Comparison of ENCODE assay signal across 8 mouse cellular contexts in genomic region chr15:81523169-81523871, GRCm38 (mm10). TPM values are rescaled to one million over a fixed set of nuclear protein-coding genes. Genes with fewer than 3 reads are reported as not detected.
DNase-seq lines count a peak whose midpoint lies in the region; ATAC-seq and TF ChIP-seq lines count a peak whose summit lies in the region.

No protein-coding gene starts in this region.

- H3K27me3 ChIP-seq in forebrain, embryonic 11.5 days (ENCODE audit: control insufficient read depth, insufficient read depth, low read length), result no peaks in the 10 kb centered on the region
- no peaks in the 10 kb centered on the region for H3K27me3 ChIP-seq in heart, postnatal 0 days (ENCODE audit: control insufficient read depth, insufficient read depth, low read length)
- H3K27me3 ChIP-seq in liver, embryonic 16.5 days (ENCODE audit: control insufficient read depth, insufficient read depth, low read depth, low read length), result no peaks in the 10 kb centered on the region
- H3K27me3 ChIP-seq in neural tube, embryonic 13.5 days, result peaks cover 8% of the 10 kb centered on the region; the same call in 1 of the 2 replicates
- H3K27me3 ChIP-seq in testis, adult 2 months (ENCODE audit: control insufficient read depth, insufficient read depth, low read length), result no peaks in the 10 kb centered on the region

- WGBS in forebrain, embryonic 11.5 days, result under 1% methylated on average over 41 of the region's 41 CpGs
- WGBS in heart, postnatal 0 days, result under 1% methylated on average over 41 of the region's 41 CpGs
- under 1% methylated on average over 41 of the region's 41 CpGs for WGBS in liver, embryonic 16.5 days (ENCODE audit: insufficient replicate concordance)
- under 1% methylated on average over 41 of the region's 41 CpGs for WGBS in neural tube, embryonic 13.5 days

- peaks cover 6% of the 10 kb centered on the region; the same call in 1 of the 2 replicates for H3K4me1 ChIP-seq in forebrain, embryonic 11.5 days (replicated peaks; ENCODE audit: control insufficient read depth, insufficient read depth, low read length)
- H3K4me1 ChIP-seq in heart, postnatal 0 days (ENCODE audit: control insufficient read depth, insufficient read depth), result no peaks in the 10 kb centered on the region
- H3K4me1 ChIP-seq in liver, embryonic 16.5 days (ENCODE audit: control insufficient read depth, low read depth, low read length), result peaks cover 14% of the 10 kb centered on the region
- peaks cover 21% of the 10 kb centered on the region for H3K4me1 ChIP-seq in neural tube, embryonic 13.5 days (replicated peaks)
- peaks cover 15% of the 10 kb centered on the region for H3K4me1 ChIP-seq in testis, adult 2 months (ENCODE audit: control insufficient read depth, insufficient read depth, low read length)

- peak overlapping the region; percentile 48 for H3K4me3 ChIP-seq in forebrain, embryonic 11.5 days (ENCODE audit: low read depth, low read length)
- H3K4me3 ChIP-seq in heart, postnatal 0 days (ENCODE audit: low read depth, low read length), result peak overlapping the region; percentile 63
- peak overlapping the region; percentile 70 for H3K4me3 ChIP-seq in liver, embryonic 16.5 days (ENCODE audit: low read depth, low read length)
- peak overlapping the region; percentile 58 for H3K4me3 ChIP-seq in neural tube, embryonic 13.5 days
- peak overlapping the region; percentile 84 for H3K4me3 ChIP-seq in testis, adult 2 months (ENCODE audit: control insufficient read depth, low read depth, low read length)

- H3K9me3 ChIP-seq in forebrain, embryonic 11.5 days (ENCODE audit: control insufficient read depth, low read length), result no peaks in the 10 kb centered on the region
- no peaks in the 10 kb centered on the region for H3K9me3 ChIP-seq in heart, postnatal 0 days (replicated peaks; ENCODE audit: control insufficient read depth, low read length)
- H3K9me3 ChIP-seq in liver, embryonic 16.5 days (replicated peaks; ENCODE audit: control insufficient read depth, low read length), result no peaks in the 10 kb centered on the region
- no peaks in the 10 kb centered on the region for H3K9me3 ChIP-seq in neural tube, embryonic 13.5 days

- peak; percentile 94 for ATAC-seq in forebrain, embryonic 11.5 days (replicated peaks; ENCODE audit: low FRiP score)
- ATAC-seq in heart, postnatal 0 days (ENCODE audit: insufficient read depth, low read depth), result peak; percentile 96
- ATAC-seq in liver, embryonic 16.5 days (ENCODE audit: low read depth), result peak; percentile 88
- peak; percentile 96 for ATAC-seq in neural tube, embryonic 13.5 days (ENCODE audit: low read depth)

- peak; percentile 94 for TF ChIP-seq EP300 in heart, postnatal 0 days (IDR thresholded peaks at IDR 0.05; ENCODE audit: low read depth)

- no peaks in the 10 kb centered on the region for H3K36me3 ChIP-seq in forebrain, embryonic 11.5 days (ENCODE audit: control insufficient read depth, insufficient read depth, low read length)
- no peaks in the 10 kb centered on the region for H3K36me3 ChIP-seq in heart, postnatal 0 days (replicated peaks; ENCODE audit: control insufficient read depth, insufficient read depth, low read length)
- no peaks in the 10 kb centered on the region for H3K36me3 ChIP-seq in liver, embryonic 16.5 days (ENCODE audit: control insufficient read depth, insufficient read depth)
- H3K36me3 ChIP-seq in neural tube, embryonic 13.5 days, result no peaks in the 10 kb centered on the region
- no peaks in the 10 kb centered on the region for H3K36me3 ChIP-seq in testis, adult 2 months (ENCODE audit: control insufficient read depth, insufficient read depth, low read length)

- H3K9ac ChIP-seq in forebrain, embryonic 11.5 days (ENCODE audit: low read length), result peak overlapping the region; percentile 64
- H3K9ac ChIP-seq in heart, postnatal 0 days (replicated peaks; ENCODE audit: low read depth, low read length), result peak overlapping the region; percentile 76
- H3K9ac ChIP-seq in liver, embryonic 16.5 days (ENCODE audit: low read depth, low read length), result peak overlapping the region; percentile 72
- H3K9ac ChIP-seq in neural tube, embryonic 13.5 days, result peak overlapping the region; percentile 80

- TF ChIP-seq POLR2A in testis, adult 2 months (IDR thresholded peaks at IDR 0.05; ENCODE audit: control insufficient read depth, low read depth, low read length), result peak; percentile 75

- peak overlapping the region; percentile 90 for H3K4me2 ChIP-seq in forebrain, embryonic 11.5 days (ENCODE audit: low read depth, low read length, severe bottlenecking)
- H3K4me2 ChIP-seq in heart, postnatal 0 days (ENCODE audit: low read depth, low read length), result peak overlapping the region; percentile 98
- peak overlapping the region; percentile 99 for H3K4me2 ChIP-seq in liver, embryonic 16.5 days (ENCODE audit: low read depth, low read length)
- H3K4me2 ChIP-seq in neural tube, embryonic 13.5 days, result peak overlapping the region; percentile 92

- H3K27ac ChIP-seq in forebrain, embryonic 11.5 days (ENCODE audit: low read depth, low read length), result peak overlapping the region; percentile 58
- peak overlapping the region; percentile 95 for H3K27ac ChIP-seq in heart, postnatal 0 days (ENCODE audit: low read depth)
- H3K27ac ChIP-seq in liver, embryonic 16.5 days (ENCODE audit: low read length), result peak overlapping the region; percentile 91
- H3K27ac ChIP-seq in neural tube, embryonic 13.5 days (replicated peaks), result peak overlapping the region; percentile 88
- peak overlapping the region; percentile 81 for H3K27ac ChIP-seq in testis, adult 2 months (ENCODE audit: control insufficient read depth, insufficient read depth, low read depth, low read length)

- DNase-seq in CD8-positive naive resting alpha-beta T cell, adult 2 months (ENCODE audit: low read depth in 2 of 2, low spot score in 2 of 2), result peak; percentile 96 to 99
- DNase-seq in c-Kit-positive CD71-negative TER-119-negative erythroid progenitor cells, embryonic 14.5 days (ENCODE audit: low read depth), result peak; percentile 94
- DNase-seq in forebrain, embryonic 11.5 days (ENCODE audit: low spot score), result peak; percentile 98
- peak; percentile 91 for DNase-seq in heart, postnatal 0 days (ENCODE audit: low spot score)
- peak; percentile 98 for DNase-seq in kidney, postnatal 4 days

- TF ChIP-seq CTCF in heart, postnatal 0 days (IDR thresholded peaks at IDR 0.05; ENCODE audit: low read depth), result peak; percentile 15
- no peak for TF ChIP-seq CTCF in testis, adult 2 months (IDR thresholded peaks at IDR 0.05; ENCODE audit: control insufficient read depth, insufficient read depth, insufficient replicate concordance, low read depth, low read length)

RNA-seq across cellular contexts. Expression of gene Rbx1, which starts 57.2 kb away (rescaled TPM):
- polyA plus RNA-seq in forebrain, embryonic 11.5 days (2014; fragmentation: Nextera tagmentation; extraction: Ambion mirVana), result 510 and 536 TPM in 2 replicates
- 59.6 and 131 TPM in 2 replicates for total RNA-seq in heart, postnatal 0 days (2014; rRNA removed; ENCODE audit: low replicate concordance)
- polyA plus RNA-seq in heart, postnatal 0 days (2015; fragmentation: Nextera tagmentation; extraction: Ambion mirVana), result 445 and 462 TPM in 2 replicates
- 189 and 239 TPM in 2 replicates for polyA plus RNA-seq in liver, embryonic 16.5 days (2015; fragmentation: Nextera tagmentation; extraction: Ambion mirVana)
- polyA plus RNA-seq in neural tube, embryonic 13.5 days (2015; fragmentation: Nextera tagmentation; extraction: Ambion mirVana), result 484 and 496 TPM in 2 replicates
- 51.1 and 55.3 TPM in 2 replicates for polyA plus RNA-seq in testis, adult 2 months (2012; rRNA removed)

Comparison
In these comparisons a context has a peak if more than half of its experiments do, and no peak if none do; other contexts are left out.
1. Peak in every context shown above with its lines: DNase-seq, ATAC-seq, H3K4me3 ChIP-seq and H3K27ac ChIP-seq.